Comparison of ENCODE assay signal across 10 mouse cellular contexts in genomic region chr2:75701822-75702587, GRCm38 (mm10). TPM values are rescaled to one million over a fixed set of nuclear protein-coding genes. Genes with fewer than 3 reads are reported as not detected.
DNase-seq lines count a peak whose midpoint lies in the region; ATAC-seq and TF ChIP-seq lines count a peak whose summit lies in the region.
"Had no signal": no experiment of that assay in that cellular context is flagged by ENCODE, and none has a peak within 500 bp of the region (broad histone marks: within the 10 kb centered on the region; RNA-seq: fewer than 3 reads in every experiment).

No protein-coding gene starts in this region.

- peak overlapping the region; percentile 98; the same call in 1 of the 2 replicates for H3K27ac ChIP-seq in kidney, embryonic 14.5 days (ENCODE audit: low read depth, low read length)
- H3K27ac ChIP-seq in heart, postnatal 0 days (ENCODE audit: low read depth), result peak overlapping the region; percentile 100
- peak overlapping the region; percentile 99 for H3K27ac ChIP-seq in liver, postnatal 0 days (ENCODE audit: low read depth)

- 66% methylated on average over 9 of the region's 9 CpGs for WGBS in kidney, embryonic 14.5 days
- 23% methylated on average over 9 of the region's 9 CpGs for WGBS in heart, postnatal 0 days
- WGBS in liver, postnatal 0 days (ENCODE audit: insufficient replicate concordance), result 27% methylated on average over 9 of the region's 9 CpGs

- no peaks in the 10 kb centered on the region for H3K9me3 ChIP-seq in kidney, embryonic 14.5 days (ENCODE audit: control insufficient read depth, low read length)
- no peaks in the 10 kb centered on the region for H3K9me3 ChIP-seq in heart, postnatal 0 days (replicated peaks; ENCODE audit: control insufficient read depth, low read length)
- H3K9me3 ChIP-seq in liver, postnatal 0 days (ENCODE audit: low read length), result no peaks in the 10 kb centered on the region

- no peak for TF ChIP-seq CTCF in heart, postnatal 0 days (IDR thresholded peaks at IDR 0.05; ENCODE audit: low read depth)
- TF ChIP-seq CTCF in liver, postnatal 0 days (IDR thresholded peaks at IDR 0.05; ENCODE audit: low read depth), result no peak

- peaks cover 36% of the 10 kb centered on the region for H3K4me1 ChIP-seq in kidney, embryonic 14.5 days (ENCODE audit: control insufficient read depth, insufficient read depth, low read length)
- peaks cover 51% of the 10 kb centered on the region for H3K4me1 ChIP-seq in heart, postnatal 0 days (ENCODE audit: control insufficient read depth, insufficient read depth)
- peaks cover 63% of the 10 kb centered on the region for H3K4me1 ChIP-seq in liver, postnatal 0 days (ENCODE audit: insufficient read depth)

- TF ChIP-seq EP300 in heart, postnatal 0 days (IDR thresholded peaks at IDR 0.05; ENCODE audit: low read depth), result no peak
- TF ChIP-seq EP300 in liver, postnatal 0 days (IDR thresholded peaks at IDR 0.05; ENCODE audit: low read depth), result no peak

- H3K36me3 ChIP-seq in kidney, embryonic 14.5 days (ENCODE audit: control insufficient read depth, insufficient read depth, low read length), result no peaks in the 10 kb centered on the region; the same call in 1 of the 2 replicates
- H3K36me3 ChIP-seq in heart, postnatal 0 days (replicated peaks; ENCODE audit: control insufficient read depth, insufficient read depth, low read length), result no peaks in the 10 kb centered on the region
- peaks cover 26% of the 10 kb centered on the region for H3K36me3 ChIP-seq in liver, postnatal 0 days (replicated peaks; ENCODE audit: insufficient read depth, low read length)

- ATAC-seq in kidney, embryonic 14.5 days (ENCODE audit: low FRiP score, low TSS enrichment), result no peak
- no peak for ATAC-seq in heart, postnatal 0 days (ENCODE audit: insufficient read depth, low read depth)
- no peak for ATAC-seq in liver, postnatal 0 days
- no peak for ATAC-seq in megakaryocyte progenitor cell, adult 5-6 weeks (replicated peaks; ENCODE audit: poor library complexity)
- ATAC-seq in cerebellum, adult (ENCODE audit: insufficient number of reproducible peaks, low FRiP score, low TSS enrichment), result no peak

- H3K27me3 ChIP-seq in kidney, embryonic 14.5 days (ENCODE audit: control insufficient read depth, insufficient read depth, low read length), result no peaks in the 10 kb centered on the region
- H3K27me3 ChIP-seq in heart, postnatal 0 days (ENCODE audit: control insufficient read depth, insufficient read depth, low read length), result no peaks in the 10 kb centered on the region
- no peaks in the 10 kb centered on the region for H3K27me3 ChIP-seq in liver, postnatal 0 days (ENCODE audit: insufficient read depth, low read length)

- peak overlapping the region; percentile 70 for H3K4me2 ChIP-seq in kidney, embryonic 14.5 days (replicated peaks; ENCODE audit: low read depth, low read length)
- H3K4me2 ChIP-seq in heart, postnatal 0 days (ENCODE audit: low read depth, low read length), result peak overlapping the region; percentile 75
- H3K4me2 ChIP-seq in liver, postnatal 0 days (ENCODE audit: low read depth, low read length), result peak overlapping the region; percentile 88

- no peak for DNase-seq in kidney, postnatal 25 days
- DNase-seq in NIH3T3 (ENCODE audit: low read depth), result peak; percentile 60
- peak; percentile 49 for DNase-seq in heart, postnatal 0 days (ENCODE audit: low spot score)
- DNase-seq in liver, postnatal 0 days, result no peak
- DNase-seq in kidney, adult 8-10 months, result no peak
- DNase-seq: cerebellum, adult 9-11 months; right cerebral cortex, postnatal 25 days had no signal

- peak overlapping the region; percentile 63 for H3K4me3 ChIP-seq in kidney, embryonic 14.5 days (ENCODE audit: low read length)
- H3K4me3 ChIP-seq in heart, postnatal 0 days (ENCODE audit: low read depth, low read length), result peak overlapping the region; percentile 81
- peak overlapping the region; percentile 72 for H3K4me3 ChIP-seq in liver, postnatal 0 days (ENCODE audit: low read depth, low read length)

- H3K9ac ChIP-seq in kidney, embryonic 14.5 days (ENCODE audit: low read depth, low read length), result peak overlapping the region; percentile 79; the same call in 1 of the 2 replicates
- H3K9ac ChIP-seq in heart, postnatal 0 days (replicated peaks; ENCODE audit: low read depth, low read length), result peak overlapping the region; percentile 96
- H3K9ac ChIP-seq in liver, postnatal 0 days (replicated peaks), result peak overlapping the region; percentile 93

RNA-seq across cellular contexts. Expression of gene Nfe2l2, which starts 2.4 kb away (rescaled TPM):
- polyA plus RNA-seq in kidney, embryonic 14.5 days (2014; fragmentation: Nextera tagmentation; extraction: Ambion mirVana), result 57.1 and 67.6 TPM in 2 replicates
- 47.1 and 55.2 TPM in 2 replicates for total RNA-seq in heart, postnatal 0 days (2014; rRNA removed; ENCODE audit: low replicate concordance)
- polyA plus RNA-seq in heart, postnatal 0 days (2015; fragmentation: Nextera tagmentation; extraction: Ambion mirVana), result 50.1 and 50.4 TPM in 2 replicates
- 58.7 and 59.4 TPM in 2 replicates for polyA plus RNA-seq in liver, postnatal 0 days (2015; fragmentation: Nextera tagmentation; extraction: Ambion mirVana)
- 117 and 119 TPM in 2 replicates for total RNA-seq in megakaryocyte progenitor cell, adult 5-6 weeks (2015)
- total RNA-seq in megakaryocyte progenitor cell, adult 5-6 weeks (2017), result 59.4 and 69.2 TPM in 2 replicates

RNA-seq across cellular contexts. Expression of gene Hnrnpa3, which starts 42.9 kb away (rescaled TPM):
- 300 and 331 TPM in 2 replicates for polyA plus RNA-seq in kidney, embryonic 14.5 days (2014; fragmentation: Nextera tagmentation; extraction: Ambion mirVana)
- total RNA-seq in heart, postnatal 0 days (2014; rRNA removed; ENCODE audit: low replicate concordance), result 26.0 and 33.9 TPM in 2 replicates
- polyA plus RNA-seq in heart, postnatal 0 days (2015; fragmentation: Nextera tagmentation; extraction: Ambion mirVana), result 93.6 and 102 TPM in 2 replicates
- 86.9 and 90.7 TPM in 2 replicates for polyA plus RNA-seq in liver, postnatal 0 days (2015; fragmentation: Nextera tagmentation; extraction: Ambion mirVana)
- total RNA-seq in megakaryocyte progenitor cell, adult 5-6 weeks (2015), result 914 and 949 TPM in 2 replicates
- total RNA-seq in megakaryocyte progenitor cell, adult 5-6 weeks (2017), result 277 and 390 TPM in 2 replicates

Comparison
In these comparisons a context has a peak if more than half of its experiments do, and no peak if none do; other contexts are left out.
1. DNase-seq: peak in NIH3T3 (single experiment) and heart, postnatal 0 days (single experiment); none in kidney, postnatal 25 days (0 of 2), liver, postnatal 0 days (single experiment) and kidney, adult 8-10 months (0 of 2).
2. Peak in every context shown above with its lines, with median percentiles within 50 percentile points of each other: H3K27ac ChIP-seq, H3K4me2 ChIP-seq, H3K4me3 ChIP-seq and H3K9ac ChIP-seq.